Mouse (Mus musculus) olfactory bulb, adult 2 months (tissue): ENCODE measurements around the gene Thbs2. TPM values are rescaled to one million over a fixed set of nuclear protein-coding genes. Genes with fewer than 3 reads are reported as not detected.

Experiments
- H3K27ac ChIP-seq: fragments of 200-500 bp; 2 replicates; pipeline ENCODE4 v1.5.1; 2012; ENCODE audit warnings: low read depth, low read length; ENCODE audit not compliant: insufficient read depth
- H3K4me1 ChIP-seq: fragments of 200-500 bp; 2 replicates; pipeline ENCODE4 v1.6.1; 2012; ENCODE audit warnings: low read length; ENCODE audit not compliant: control insufficient read depth, insufficient read depth
- H3K4me3 ChIP-seq: fragments of 200-500 bp; 2 replicates; pipeline ENCODE4 v1.5.1; 2012; ENCODE audit warnings: mild to moderate bottlenecking, low read depth, low read length, moderate library complexity; ENCODE audit not compliant: insufficient read depth
- CTCF ChIP-seq: fragments of 200-500 bp; IDR thresholded peaks from 2 replicates; pipeline ENCODE4 v1.5.1; 2012; ENCODE audit warnings: low read depth, mild to moderate bottlenecking, low read length, moderate library complexity; ENCODE audit not compliant: insufficient read depth
- POLR2A ChIP-seq: fragments of 200-500 bp; IDR thresholded peaks from 2 replicates; pipeline ENCODE4 v1.6.1; 2012; ENCODE audit warnings: mild to moderate bottlenecking, low read depth, low read length, moderate library complexity; ENCODE audit not compliant: insufficient read depth
- WGBS: fragments of 180-500 bp; shearing (Covaris S2); methylation state at CpG from one replicate; pipeline ENCODE4 v1.1.7; 2018; 5-methylcytosine and 5-hydroxymethylcytosine counted together
- polyA plus RNA-seq: library from polyadenylated mRNA; stranded (reverse); fragments of >200 nt; gene quantifications from 2 replicates; pipeline ENCODE4 v1.2.4, GENCODE M21; 2012; ENCODE audit warnings: low replicate concordance; ENCODE audit not compliant: missing spikeins, insufficient read depth, insufficient read length

Thbs2 gene
- polyA plus RNA-seq: not detected in 2 replicates

DNA sequence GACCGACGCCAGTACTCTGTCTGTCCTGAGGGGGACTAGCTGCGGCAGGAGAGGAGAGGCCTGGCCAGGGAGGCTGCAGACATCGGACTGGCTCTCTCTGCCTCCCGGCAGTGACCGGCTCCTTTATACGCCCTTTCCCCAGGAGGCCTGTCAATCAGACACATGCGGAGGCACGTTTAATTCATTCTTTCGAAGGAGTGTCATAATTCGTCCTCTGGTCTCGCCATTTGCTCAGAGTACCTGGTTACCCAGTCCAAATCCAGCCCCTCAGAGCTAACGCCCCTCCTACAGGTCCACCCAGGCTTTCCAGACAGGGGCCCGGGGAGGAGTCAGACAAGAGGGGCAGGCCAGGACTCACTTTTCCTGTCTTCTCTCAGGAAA, at the start of gene Thbs2:
TSS of gene Thbs2 (minus strand) at position 242 of the 381 bp plus-strand sequence.
- WGBS: 9% methylated on average over 14 of the region's 14 CpGs
- no peak within 1 kb of the TSS for H3K27ac ChIP-seq

DNA sequence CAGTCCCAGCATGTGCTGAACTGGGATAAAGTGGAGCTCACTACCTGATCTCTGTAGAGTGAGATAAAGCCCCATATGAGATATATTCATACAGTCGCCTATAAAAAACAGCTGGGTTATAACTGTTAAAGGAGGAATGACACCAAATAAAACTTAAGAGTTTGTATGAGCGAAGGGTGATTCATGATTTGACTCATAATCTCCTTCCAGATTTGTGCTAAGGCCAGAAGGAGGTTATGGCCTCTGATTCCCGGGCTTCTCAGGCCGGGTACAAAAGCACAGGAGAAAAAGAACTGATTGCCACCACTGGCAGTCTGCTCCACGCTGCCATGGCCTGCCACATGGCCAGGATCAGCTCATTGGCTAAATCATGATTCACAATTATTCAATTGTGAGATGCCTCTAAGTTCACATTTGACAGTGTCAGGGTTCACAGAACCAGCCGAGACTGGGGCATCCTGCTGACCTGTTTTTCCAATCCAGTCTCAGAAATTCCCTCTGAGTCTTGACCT, 41.5 kb upstream of the Thbs2 start:
- H3K4me3 ChIP-seq: no peak overlapping the region
- no peak overlapping the region for H3K27ac ChIP-seq
- no peaks in the 10 kb centered on the region for H3K4me1 ChIP-seq
- TF ChIP-seq POLR2A: no peak
- no peak for TF ChIP-seq CTCF
- WGBS: 77% methylated on average over 6 of the region's 6 CpGs

More for the DNA sequence above, at the start of gene Thbs2:
- Histone ChIP-seq H3K4me3 (peak within 1 kb of the TSS; percentile 25), H3K4me1 (peaks cover 8% of the 10 kb centered on the region)
- TF ChIP-seq CTCF: no peak
- no peak for TF ChIP-seq POLR2A

DNA sequence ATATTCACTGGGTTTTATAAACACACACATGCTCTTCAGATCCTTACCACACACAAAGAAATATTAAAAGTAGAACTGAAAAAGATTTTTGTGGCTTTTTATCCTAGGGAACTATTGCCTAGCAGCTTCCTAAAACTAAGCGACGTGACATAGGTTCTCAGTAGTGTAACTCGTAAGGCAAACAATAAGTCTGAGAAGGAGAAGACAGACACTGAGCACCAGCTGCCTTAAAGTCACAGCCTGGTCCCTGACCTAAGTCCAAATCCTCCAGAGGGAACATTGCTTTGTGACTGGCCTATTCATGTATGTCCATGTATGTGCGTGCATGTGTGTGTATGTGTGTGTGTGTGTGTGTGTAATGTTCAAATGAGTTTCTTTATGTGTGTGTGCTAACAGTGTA, 40.3 kb upstream of the Thbs2 start:
- 88% methylated on average over 4 of the region's 4 CpGs for WGBS
- no peak for TF ChIP-seq POLR2A
- no peak for TF ChIP-seq CTCF

DNA sequence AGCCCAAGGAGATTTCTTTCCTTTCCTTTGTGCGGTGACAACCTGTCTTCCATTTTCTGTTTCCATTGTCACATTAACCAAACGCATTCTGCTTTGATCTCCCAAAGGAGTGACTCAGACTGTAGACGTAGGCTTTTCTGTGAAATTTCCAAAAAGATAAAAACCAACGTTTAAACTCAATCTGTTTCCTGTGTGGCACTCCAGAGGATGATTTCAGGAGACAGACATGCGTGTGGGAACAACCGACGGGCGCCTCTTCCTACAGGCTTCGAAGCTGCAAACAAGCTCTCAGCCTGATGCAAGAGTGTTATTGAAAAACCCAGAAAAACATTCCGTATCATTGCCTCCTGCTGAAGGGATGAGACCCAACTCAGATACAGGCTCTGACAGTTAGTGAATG, 39.9 kb upstream of the Thbs2 start:
- no peak overlapping the region for H3K4me3 ChIP-seq
- WGBS: 75% methylated on average over 10 of the region's 10 CpGs
- TF ChIP-seq CTCF: no peak
- no peak for TF ChIP-seq POLR2A
- no peak overlapping the region for H3K27ac ChIP-seq
- no peaks in the 10 kb centered on the region for H3K4me1 ChIP-seq

More for the DNA sequence above, 40.3 kb upstream of the Thbs2 start:
- Histone ChIP-seq H3K4me3 (no peak overlapping the region), H3K4me1 (no peaks in the 10 kb centered on the region), H3K27ac (no peak overlapping the region)

DNA sequence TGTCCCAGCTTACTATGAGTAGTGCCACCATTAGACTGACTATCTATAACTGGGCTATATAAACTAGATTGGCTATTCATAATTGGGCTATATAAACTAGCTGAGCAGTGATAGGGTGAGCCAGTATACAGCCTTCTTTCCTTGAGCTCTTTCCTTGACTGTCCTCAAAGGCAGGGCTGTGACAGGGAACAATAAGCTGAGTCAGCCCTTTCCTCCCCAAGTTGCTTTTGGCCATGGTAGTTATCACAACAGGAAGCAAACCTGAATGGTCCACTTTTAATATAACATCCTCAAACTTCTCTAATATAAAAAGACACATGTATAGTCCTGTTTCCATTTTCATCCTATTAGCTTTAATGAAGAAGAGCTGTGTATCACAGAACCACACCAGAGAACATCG, 39.0 kb upstream of the Thbs2 start:
- TF ChIP-seq CTCF: no peak
- TF ChIP-seq POLR2A: no peak
- Histone ChIP-seq H3K4me3 (no peak overlapping the region), H3K27ac (no peak overlapping the region), H3K4me1 (no peaks in the 10 kb centered on the region)
- 90% methylated on average over 1 of the region's 1 CpGs for WGBS

DNA sequence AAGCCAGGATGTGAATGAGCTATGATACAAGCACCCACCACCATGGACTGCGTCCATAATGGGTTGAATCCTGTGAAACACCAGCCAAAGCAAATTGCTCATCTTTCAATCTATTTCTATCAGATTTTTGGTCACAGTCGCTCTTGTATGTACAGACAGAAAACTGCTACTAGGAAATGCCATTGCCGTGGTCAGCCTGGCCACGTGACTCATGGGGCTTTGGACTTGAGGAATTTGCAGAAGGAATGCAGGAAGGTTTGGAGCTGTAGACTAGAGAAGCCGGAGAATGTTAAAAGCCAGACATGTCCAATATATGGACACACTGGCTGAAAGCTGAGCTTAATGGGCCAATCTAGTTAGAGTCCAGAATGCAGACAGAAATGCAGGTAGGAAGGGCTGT, 36.6 kb upstream of the Thbs2 start:
- Histone ChIP-seq H3K4me3 (no peak overlapping the region), H3K27ac (no peak overlapping the region), H3K4me1 (no peaks in the 10 kb centered on the region)
- 82% methylated on average over 5 of the region's 5 CpGs for WGBS
- TF ChIP-seq CTCF (no peak), POLR2A (no peak)

DNA sequence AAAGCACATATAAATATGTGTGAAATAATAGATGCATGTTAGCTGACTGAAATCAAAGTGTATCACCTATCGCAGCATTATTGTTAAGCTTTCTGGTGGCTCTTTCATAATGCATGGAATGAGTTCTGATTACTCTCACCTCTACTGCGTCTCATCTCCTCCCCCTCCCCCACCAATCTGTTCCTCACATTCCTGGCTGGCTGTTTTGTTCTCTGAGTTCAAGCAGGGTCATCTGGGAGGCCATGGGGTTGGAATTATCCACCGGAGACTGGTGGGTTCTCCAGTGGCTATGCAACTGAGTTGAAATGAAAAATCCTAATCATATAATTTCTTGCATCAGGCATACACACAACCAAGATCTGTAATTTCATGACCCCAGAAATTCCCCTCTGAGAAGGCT, 33.4 kb upstream of the Thbs2 start:
- no peaks in the 10 kb centered on the region for H3K4me1 ChIP-seq
- no peak overlapping the region for H3K27ac ChIP-seq
- 63% methylated on average over 3 of the region's 3 CpGs for WGBS
- no peak for TF ChIP-seq CTCF
- TF ChIP-seq POLR2A: no peak
- H3K4me3 ChIP-seq: no peak overlapping the region

DNA sequence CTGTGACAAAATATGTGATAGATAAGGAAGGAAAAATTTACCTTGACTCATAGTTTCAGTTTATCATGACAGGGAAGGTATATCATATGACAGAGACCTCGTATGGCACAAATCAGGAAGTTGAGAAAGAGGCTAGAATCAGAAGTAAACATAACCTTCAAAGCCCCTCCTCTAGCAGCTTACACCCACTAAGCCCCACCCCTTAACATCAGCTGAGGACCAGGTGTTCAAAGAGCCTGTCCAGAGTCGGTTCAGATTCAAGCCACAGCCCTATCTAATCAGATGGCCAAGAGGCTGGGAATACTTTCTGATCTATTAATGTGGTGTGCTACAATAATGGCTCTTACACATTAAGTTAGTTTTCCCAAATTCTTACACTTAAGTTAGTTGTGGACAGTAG, 30.8 kb upstream of the Thbs2 start:
- TF ChIP-seq POLR2A (no peak), CTCF (no peak)
- H3K27ac ChIP-seq: no peak overlapping the region
- no peaks in the 10 kb centered on the region for H3K4me1 ChIP-seq
- 72% methylated on average over 2 of the region's 2 CpGs for WGBS
- H3K4me3 ChIP-seq: no peak overlapping the region

DNA sequence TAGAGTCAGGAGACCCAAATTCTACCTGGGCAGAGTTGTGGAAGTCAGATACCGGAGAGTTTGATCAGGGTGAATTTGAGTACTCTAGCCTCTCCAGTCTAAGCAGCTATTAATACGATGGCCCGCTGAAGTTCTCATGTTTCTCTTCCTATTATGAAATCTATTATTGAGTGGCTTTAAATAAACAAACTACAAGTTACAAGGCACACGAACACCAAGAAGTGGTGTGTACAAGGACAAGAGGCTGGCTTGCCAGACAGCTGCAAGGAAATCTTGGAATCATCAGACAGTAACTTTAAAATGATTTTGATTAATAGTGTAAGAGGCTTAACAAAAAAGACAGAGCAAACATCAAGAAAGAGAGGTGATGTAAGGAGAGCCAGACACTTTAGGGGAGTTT, 27.3 kb upstream of the Thbs2 start:
- no peak overlapping the region for H3K27ac ChIP-seq
- TF ChIP-seq CTCF (no peak), POLR2A (no peak)
- no peak overlapping the region for H3K4me3 ChIP-seq
- 84% methylated on average over 4 of the region's 4 CpGs for WGBS
- H3K4me1 ChIP-seq: no peaks in the 10 kb centered on the region

DNA sequence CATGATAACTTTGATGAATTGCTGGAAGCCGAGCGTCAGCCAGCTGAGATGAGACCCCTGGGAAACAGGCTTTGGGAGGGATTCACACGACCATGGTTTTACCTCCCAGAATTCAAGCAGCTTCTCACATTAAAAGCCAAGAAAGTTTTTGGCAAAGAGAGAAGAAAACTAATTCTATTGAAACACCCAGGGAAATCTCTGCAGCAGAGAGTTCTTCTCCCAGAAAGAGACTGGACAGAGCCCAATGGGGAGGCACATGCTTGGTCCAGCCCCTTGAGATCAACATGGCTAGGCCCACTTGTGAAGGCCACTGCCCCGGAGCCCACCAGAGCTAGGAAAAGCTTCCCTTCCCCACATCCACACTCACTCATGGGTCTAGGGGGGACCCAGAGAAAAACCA, 26.9 kb upstream of the Thbs2 start:
- H3K4me1 ChIP-seq: no peaks in the 10 kb centered on the region
- 77% methylated on average over 4 of the region's 4 CpGs for WGBS
- no peak overlapping the region for H3K4me3 ChIP-seq
- no peak overlapping the region for H3K27ac ChIP-seq
- TF ChIP-seq POLR2A (no peak), CTCF (no peak)
